Mouse (Mus musculus): ENCODE results near the gene Uvrag.

Uvrag gene

GRCm38 (mm10) chr7:98935193-98935592, 205.7 kb downstream of the Uvrag start:
- DNase-seq (ENCODE audit: low spot score in 2 of 2): no peak

GRCm38 (mm10) chr7:98928336-98929025, 212.5 kb downstream of the Uvrag start:
- no peak for DNase-seq (ENCODE audit: low spot score in 2 of 2)

DNA sequence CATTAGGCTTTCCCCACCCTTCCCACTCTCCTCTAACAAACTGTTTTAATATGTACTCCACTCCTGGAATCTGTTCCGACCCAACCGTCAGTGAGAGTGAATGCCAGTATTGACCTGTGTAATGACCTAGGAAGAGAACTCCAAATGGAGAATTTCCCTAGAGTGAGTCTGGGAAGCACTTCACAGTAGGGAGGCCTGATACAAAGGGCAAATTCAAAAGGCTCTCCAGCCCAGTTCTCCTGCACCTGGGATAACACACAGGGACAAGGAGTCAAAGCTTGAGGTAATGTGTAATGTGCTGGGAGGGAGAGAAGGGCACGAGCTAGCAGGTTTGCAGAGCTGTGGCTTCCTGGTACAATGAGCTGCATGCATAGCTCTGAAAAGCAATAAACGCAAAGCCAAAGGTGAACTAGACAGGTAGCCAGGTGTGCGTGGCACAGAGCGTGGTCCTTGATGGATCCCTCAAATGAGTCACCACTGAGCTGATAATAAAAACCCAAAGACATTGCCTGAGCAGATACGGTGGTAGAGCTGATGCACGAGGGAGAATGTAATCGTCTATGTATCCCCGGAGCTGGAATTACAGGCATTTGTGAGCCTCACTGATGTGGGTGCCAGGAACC, 213.9 kb downstream of the Uvrag start:
- no peak for DNase-seq (ENCODE audit: low spot score in 2 of 2)

- DNase-seq (ENCODE audit: low spot score in 2 of 2): no peak
These were observed 216.5 kb downstream of the Uvrag start for GRCm38 (mm10) chr7:98924380-98924869.

DNA sequence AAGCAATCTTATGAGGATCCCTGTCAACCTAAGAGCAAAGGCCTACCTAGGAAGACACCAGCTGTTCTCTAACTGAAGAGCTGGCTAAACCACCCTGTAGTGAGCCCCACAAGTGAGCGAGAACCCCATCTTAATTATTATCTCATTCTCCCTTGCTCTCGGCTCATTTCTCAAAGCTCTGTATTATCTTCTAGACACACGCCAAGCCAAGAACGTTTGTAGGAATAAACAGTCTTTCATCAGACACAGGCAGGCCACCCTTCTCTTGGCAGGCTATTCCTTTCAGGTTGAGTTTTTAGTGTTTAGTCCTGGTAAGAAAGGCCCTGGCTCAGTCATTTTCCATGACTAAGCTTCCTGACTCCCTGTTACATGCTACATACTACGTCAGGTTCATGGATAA, 218.0 kb downstream of the Uvrag start:
- no peak for DNase-seq (ENCODE audit: low spot score in 2 of 2)

- DNase-seq (ENCODE audit: low spot score in 2 of 2): no peak
These were observed 223.5 kb downstream of the Uvrag start for GRCm38 (mm10) chr7:98917407-98917806.

DNA sequence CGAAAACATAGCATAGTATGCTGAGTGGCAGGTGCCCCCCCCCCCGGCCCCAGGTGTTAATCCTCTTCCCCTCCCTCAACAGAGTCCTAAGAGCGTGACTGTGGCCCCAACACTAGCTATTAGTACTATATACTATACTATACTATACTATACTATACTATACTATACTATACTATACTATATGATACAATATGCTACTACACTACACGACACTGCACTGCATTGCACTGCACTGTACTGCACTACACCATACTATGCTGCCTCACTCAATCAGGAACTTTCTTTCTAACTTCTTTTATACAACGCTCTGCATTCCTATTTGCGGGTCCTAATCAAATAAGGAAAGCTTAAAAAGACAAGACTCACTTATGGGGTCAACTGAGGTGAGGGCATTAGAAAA, 224.4 kb downstream of the Uvrag start:
- DNase-seq (ENCODE audit: low spot score in 2 of 2): no peak

DNA sequence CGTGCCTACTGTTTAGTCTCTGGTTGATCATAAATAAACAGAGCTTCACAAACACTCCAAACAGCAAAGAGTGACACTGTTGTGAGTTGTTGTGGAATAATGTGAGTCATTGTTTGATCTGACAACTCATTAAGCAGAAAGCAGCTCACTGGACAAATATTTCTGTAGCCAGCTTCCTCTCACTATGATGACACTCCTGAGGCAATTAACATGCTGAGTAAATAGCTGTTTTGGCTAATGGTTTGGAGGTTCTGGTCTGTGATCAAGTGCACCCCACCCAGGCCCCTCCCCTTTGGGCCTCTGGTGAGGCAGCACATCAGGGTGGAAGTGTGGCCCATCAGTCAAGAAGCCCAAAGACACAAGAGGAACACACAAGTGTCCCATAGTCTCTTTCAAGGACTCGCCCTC, 228.0 kb downstream of the Uvrag start:
- no peak for DNase-seq (ENCODE audit: low spot score in 2 of 2)

DNA sequence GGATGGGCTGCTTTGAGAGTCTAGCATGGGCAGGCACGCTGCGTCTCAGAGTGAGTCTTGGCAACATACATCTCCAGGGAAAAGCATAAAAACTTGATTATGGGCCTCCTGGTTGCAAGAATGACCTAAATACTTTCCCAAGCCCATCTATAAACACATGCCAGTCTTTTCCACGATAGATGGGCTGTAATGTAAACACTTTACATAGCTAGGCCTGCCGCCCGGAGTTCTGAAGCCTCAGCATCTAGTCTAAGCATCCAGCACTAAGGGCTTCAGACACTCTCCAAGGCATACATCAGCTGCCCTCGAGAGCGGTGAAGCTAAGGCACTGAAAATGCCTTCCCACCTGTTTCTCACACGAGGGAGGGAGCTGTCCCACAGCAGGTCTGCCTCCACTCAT, 229.7 kb downstream of the Uvrag start:
- no peak for DNase-seq (ENCODE audit: low spot score in 2 of 2)

DNA sequence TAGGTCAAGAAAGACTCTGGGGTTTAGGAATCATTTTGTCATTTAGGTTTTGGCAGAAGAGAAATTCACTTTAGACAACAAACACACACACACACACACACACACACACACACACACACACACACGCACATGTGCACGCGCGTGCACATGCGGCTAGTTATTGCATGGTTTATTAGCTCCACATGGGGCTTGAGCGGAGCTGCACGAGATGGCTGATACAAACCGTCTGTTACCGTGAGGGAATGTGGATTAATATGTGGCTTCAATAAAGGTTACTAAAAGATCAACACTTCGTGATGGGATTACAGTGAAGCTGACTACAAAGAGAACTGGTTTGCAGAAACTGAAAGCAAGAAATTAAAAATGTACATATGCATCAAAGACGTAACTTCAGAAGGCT, 230.2 kb downstream of the Uvrag start:
- no peak for DNase-seq (ENCODE audit: low spot score in 2 of 2)

DNA sequence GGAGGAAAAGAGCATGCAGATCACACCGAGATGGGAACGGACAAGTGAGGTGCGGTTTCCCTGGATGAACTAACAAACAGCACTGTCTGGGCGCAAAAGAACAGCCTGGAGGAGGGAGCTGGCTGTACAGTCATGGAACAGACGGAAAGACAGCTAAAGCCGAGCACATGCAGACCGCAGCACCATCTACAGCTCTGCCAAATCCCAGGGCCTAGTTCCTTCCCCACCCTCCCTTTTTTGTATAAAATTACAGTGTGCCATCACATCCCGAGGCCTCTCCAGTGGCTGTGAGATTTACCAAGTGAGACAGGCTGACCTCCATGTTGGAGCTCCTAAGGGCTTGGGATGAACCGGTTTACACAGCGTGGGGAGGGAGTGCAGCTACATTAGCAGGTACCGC, 230.8 kb downstream of the Uvrag start:
- no peak for DNase-seq (ENCODE audit: low spot score in 2 of 2)

DNA sequence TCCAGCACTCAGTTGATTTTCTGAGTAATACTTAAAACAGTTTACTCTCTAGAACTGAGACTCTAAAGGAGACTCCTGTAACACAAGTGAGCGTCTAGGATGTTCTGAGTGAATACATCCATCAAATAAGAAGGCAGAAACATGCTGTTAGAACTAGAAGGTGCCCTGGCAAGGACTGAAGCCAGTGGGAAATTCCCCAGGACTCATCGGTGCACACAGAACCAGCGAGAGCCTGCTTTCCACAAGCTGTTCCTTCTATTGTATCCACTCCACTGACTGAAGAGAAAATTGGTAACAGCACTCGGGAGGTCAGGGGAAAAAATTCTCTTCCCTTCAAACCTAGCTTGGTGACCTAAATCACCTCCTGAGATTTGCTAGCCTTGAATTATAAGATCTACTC, 233.5 kb downstream of the Uvrag start:
- DNase-seq (ENCODE audit: low spot score in 2 of 2): no peak

GRCm38 (mm10) chr7:98904659-98905362, 236.1 kb downstream of the Uvrag start:
- peak in 1 of 2 experiments; percentile 55 for DNase-seq (ENCODE audit: low spot score in 2 of 2)

- peak in 1 of 2 experiments; percentile 39 for DNase-seq (ENCODE audit: low spot score in 2 of 2)
These were observed 237.1 kb downstream of the Uvrag start for GRCm38 (mm10) chr7:98903884-98904283.

GRCm38 (mm10) chr7:98901120-98901519, 239.8 kb downstream of the Uvrag start:
- no peak for DNase-seq (ENCODE audit: low spot score in 2 of 2)

DNA sequence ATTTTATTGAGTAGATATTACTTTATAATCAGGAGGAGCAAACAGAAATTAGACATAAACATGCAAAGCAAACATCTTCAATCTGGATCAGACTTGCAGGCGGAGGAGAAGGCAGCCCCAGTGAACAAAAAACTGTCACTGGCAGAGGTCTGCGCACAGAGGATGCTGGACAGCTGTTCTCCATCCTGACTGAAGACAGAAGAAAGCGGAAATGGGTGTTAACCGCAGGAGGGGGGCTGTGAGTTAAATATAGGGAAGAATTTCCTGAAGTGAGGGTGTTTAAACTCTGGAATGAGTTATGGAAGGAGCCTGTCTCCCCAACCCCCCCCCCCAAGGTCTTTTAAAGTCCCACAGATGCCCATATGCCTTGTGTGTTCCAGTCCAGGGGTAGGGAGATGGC, 241.1 kb downstream of the Uvrag start:
- no peak for DNase-seq (ENCODE audit: low spot score in 2 of 2)

GRCm38 (mm10) chr7:98897323-98897722, 243.6 kb downstream of the Uvrag start:
- no peak for DNase-seq (ENCODE audit: low spot score in 2 of 2)

- DNase-seq (ENCODE audit: low spot score in 2 of 2): no peak
These were observed 245.3 kb downstream of the Uvrag start for GRCm38 (mm10) chr7:98895501-98896095.

DNA sequence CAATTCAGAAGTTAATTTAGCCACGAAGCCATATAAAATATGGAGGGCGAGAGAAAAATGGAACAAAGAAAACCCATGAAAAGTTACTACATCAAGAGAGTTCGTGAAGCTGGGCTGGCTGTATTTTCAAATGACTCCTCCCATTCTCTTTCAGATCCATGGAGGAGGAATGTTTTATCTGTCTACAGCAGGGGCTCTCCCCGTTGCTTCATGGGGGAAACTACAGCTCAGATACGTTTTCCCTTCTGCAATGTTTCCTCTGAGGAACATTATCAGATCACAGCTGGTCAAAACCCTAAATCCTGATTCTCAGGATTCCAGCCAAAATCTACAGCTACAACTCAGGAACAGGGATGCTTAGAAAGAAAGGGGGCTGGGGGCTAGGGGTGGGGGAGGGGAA, 246.2 kb downstream of the Uvrag start:
- DNase-seq (ENCODE audit: low spot score in 2 of 2): no peak

GRCm38 (mm10) chr7:98894305-98894704, 246.6 kb downstream of the Uvrag start:
- DNase-seq (ENCODE audit: low spot score in 2 of 2): no peak

- DNase-seq (ENCODE audit: low spot score in 2 of 2): no peak
These were observed 247.8 kb downstream of the Uvrag start for GRCm38 (mm10) chr7:98893144-98893543.

DNA sequence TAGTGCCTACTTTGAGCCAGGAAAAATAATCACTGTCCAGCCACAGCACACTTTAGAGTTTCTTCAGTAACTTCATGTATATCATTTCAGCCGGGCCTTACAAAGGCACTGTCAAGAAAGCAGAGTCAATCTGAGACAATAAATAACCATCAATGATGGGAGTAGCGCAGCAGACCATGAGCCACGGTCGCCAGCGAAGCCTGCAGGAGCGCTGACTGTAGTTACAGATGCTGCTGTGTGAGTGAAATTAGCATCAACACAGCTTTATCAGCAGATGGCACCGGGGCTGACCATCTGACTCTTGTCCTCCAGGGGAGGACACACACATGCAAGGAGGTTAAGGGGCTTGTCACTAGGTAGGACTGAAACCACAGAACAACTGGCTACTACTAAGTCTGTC, 251.7 kb downstream of the Uvrag start:
- no peak for DNase-seq (ENCODE audit: low spot score in 2 of 2)

Measured in urinary bladder, adult 18-20 months (tissue).